Mouse (Mus musculus): Measurements from ENCODE around the gene Chst8. TPM values are rescaled to one million over a fixed set of nuclear protein-coding genes. Genes with fewer than 3 reads are reported as not detected.
A peak's percentile ranks its signal among the peaks of the same experiment; 100 is the strongest.

Gene Chst8
- total RNA-seq, 2 experiments from 2014 or later: 31.6 to 34.7 TPM

DNA sequence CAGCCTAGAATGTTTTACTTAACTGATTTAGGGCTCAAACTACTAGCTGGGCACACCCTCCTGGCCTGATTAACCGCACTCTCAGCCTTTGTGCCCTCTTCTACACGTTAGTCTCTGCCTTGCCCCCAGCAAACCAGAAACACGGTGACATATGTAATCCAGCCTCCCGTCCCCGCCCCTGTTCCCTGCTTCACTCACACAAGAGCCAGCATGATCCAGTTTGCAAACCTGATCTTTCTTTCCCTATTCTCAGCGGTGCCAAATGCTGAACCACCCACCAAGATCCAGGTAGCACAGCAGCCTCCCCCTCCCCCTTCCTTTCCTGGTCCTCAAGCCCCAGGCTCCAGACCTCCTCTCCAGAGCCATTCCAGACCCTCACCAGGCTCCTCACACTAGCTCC, 169.2 kb downstream of the Chst8 start:
- no peak for DNase-seq (ENCODE audit: extremely low spot score in 1 of 2, low spot score in 1 of 2)

DNA sequence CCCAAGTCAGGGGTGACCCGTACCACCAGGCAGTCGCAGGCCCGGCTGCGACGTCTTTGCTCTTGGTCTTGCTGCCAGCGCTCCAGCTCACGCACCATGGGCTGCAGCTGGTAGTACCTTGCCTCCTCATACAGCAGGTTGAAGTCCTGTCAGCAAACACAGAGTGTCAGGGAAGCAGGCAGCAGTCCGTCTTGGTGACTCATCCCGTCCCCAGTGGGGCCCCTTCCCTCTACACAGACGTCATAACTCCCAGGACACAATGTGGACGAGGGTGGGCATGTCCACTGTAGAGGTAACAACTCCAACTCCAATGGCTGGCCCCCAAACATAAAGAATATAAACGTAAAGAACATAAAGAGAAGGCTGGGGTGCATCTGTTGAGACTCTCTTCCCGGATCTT, 170.5 kb downstream of the Chst8 start:
- no peak for DNase-seq (ENCODE audit: extremely low spot score in 1 of 2, low spot score in 1 of 2)

DNA sequence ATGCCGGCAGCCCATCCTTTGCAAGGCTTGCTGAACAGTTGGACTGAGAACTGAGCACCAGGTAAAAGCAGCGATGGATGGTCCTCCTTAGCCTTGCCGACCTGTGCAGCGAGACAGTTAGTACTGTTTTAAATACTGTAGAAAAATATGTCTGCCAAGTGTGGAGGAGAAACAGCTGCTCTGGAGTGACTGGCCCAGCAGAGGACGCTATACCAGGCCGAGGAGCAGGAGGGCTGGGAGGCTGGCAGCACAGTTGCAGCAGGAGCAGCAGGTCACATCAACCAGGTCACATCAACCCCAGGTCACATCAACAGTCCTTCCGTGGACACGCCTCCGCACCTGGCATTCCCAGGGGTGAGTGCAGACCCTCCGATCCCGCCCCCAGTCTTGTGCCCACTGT, 172.7 kb downstream of the Chst8 start:
- DNase-seq (ENCODE audit: extremely low spot score in 1 of 2, low spot score in 1 of 2): no peak

GRCm38 (mm10) chr7:34636661-34637060, 175.8 kb downstream of the Chst8 start:
- no peak for DNase-seq (ENCODE audit: extremely low spot score in 1 of 2, low spot score in 1 of 2)

GRCm38 (mm10) chr7:34632966-34633742, 179.4 kb downstream of the Chst8 start:
- DNase-seq (ENCODE audit: extremely low spot score in 1 of 2, low spot score in 1 of 2): no peak

DNA sequence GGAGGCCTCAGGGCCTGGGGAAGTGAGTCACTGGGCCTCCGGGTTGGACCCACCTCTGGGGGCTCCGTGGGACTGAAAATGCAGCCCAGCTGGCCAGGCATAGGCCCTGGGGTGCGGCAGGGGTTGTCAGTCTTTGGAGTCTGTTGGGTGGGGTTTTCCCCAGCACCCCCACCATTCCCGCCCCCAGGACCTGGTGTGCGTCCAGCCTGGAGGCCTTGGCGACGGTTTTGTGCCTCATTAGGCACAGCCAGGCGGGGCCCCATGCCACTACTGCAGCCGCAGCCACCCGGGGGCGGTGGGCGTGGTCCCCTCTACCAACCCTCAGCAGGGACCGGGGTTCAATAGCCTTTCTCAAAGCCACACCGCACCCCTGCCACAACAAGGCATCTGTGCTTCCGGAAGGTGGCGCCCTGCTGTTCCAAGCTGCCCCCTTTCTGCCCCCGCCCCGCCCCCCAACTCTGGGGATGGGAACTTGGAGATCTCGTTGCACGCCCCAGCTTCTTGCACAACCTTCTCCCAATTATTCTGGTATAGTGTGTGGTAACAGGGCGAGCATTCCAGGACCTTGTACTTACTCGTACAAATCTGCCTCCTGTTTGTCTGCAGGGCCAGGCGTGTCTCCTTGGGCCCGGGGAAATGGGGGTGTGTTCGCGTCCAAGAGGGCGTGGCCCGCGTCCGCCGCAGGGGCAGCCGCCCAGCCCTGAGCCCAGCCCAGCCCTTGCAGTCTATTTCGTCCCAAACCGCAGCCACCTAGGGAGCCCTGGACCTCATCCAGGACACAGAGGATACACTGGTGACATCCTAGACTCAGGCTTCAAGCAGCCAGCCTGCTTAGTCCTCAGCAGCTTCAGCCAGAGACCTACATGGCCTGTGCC, 182.1 kb downstream of the Chst8 start:
- peak in 1 of 2 experiments; percentile 32 for DNase-seq (ENCODE audit: extremely low spot score in 1 of 2, low spot score in 1 of 2)

DNA sequence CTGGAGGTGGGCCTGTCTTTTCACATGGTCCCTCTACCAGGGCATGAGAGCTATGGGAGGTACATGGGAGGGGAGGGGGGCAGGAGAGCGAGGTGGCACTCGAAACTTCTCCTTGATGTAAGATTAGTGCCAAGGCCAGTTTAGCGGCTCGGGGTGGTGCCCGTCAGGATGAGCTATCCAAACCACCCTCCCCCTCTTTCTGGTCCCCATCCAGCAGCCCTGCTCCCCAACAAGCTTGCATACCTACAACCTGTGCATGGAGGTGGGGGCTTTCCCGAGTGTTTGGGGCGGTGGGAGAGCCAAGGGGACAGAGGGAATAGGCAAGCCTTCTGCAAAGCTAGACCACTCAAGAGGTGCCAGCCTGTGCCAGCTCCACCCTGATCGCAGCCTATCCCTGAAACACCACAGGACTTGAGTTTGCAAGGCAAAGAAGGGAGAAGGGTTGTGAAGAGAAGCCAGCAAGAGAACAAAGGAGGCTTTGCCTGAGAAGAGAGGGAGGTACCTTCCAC, 182.8 kb downstream of the Chst8 start:
- no peak for DNase-seq (ENCODE audit: extremely low spot score in 1 of 2, low spot score in 1 of 2)

Other genes with a start within 250 kb of the Chst8 start
- gene Kctd15, start 156.0 kb downstream of the Chst8 start, total RNA-seq (2021): 10 to 100 TPM; 14.8 to 17.0 TPM
- gene Pepd, start 99.7 kb upstream of the Chst8 start, total RNA-seq (2021): 10 to 100 TPM; 28.1 to 30.4 TPM
- gene Cebpg, start 243.9 kb upstream of the Chst8 start, total RNA-seq (2021): 10 to 100 TPM; 26.1 to 27.7 TPM

All from layer of hippocampus, postnatal 25 days (tissue).